Mouse (Mus musculus) retina, embryonic 14.5 days (tissue): ENCODE results near the gene Olfr988.
"Not testable (repeated sequence)": the region's sequence is repeated elsewhere in the genome, so short reads cannot be mapped to it uniquely, and the experiment has no call there.

ENCODE experiments used
- DNase-seq: peaks from one replicate; pipeline ENCODE4 v3.0.0-alpha.2; 2015; ENCODE audit warnings: low spot score

Gene Olfr988

DNA sequence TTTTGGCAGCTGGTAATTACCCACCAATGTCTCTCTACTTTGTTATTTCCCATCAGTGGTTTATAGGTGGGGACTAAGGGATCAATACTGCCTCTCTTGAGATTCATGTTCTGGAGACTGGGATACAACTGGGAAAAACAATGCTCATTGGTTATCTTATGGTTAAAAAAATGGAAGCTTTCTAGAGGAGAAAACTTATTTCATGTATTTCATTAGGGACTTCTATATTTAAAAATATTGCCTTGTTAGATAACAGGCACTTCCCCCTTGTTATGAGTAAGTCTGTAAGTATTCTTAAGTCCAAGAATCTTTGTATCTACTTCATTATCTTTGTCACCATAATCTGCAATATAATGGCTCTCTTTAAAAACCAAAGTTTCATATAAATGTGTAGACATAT lies at the start of gene Olfr988:
Gene Olfr988 (minus strand): TSS at position 101 of the 400 bp plus-strand sequence.
- DNase-seq, result not testable (repeated sequence)

DNA sequence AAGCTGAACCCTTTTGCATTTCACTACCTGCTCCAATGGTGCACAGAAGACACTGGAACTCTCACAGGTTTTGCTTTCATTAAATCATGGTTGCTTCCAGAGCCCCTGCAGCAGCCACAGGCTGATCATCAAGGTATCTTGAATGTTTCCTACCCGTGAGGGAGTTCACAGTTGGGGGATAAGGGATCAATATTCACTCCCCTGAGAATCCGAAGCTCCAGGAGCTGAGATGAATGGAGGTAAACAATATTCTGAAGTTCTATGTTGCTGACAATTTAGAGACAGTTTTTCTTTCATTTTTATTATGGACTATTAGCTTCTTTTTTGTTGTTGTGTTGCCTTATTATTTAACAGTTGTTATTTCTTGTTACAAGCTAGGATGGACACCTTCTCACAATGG lies 46.3 kb upstream of the Olfr988 start, which contains the start of gene Olfr992:
Gene Olfr992 (minus strand): TSS at position 101 of the 400 bp plus-strand sequence.
- DNase-seq, result no peak

DNA sequence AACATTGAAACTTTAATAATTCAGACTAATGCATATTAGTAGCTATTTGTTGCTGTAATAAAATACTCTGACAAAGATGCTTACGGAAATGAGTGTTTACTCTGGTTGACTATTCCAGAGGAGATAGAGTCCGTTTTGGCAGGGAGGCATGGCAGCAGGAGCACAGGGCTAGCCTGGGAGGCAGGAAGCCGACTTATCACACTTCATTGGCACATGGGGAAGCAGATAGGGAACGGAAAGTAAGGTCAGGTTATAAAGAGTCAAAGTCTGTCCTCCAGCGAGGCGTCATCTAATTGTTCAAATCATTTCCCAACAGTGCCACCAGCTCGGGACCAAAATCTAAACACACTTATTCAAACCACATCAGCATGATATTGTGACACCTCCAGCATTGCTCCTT lies 23.1 kb downstream of the Olfr988 start:
- DNase-seq, result no peak

- DNase-seq, result not testable (repeated sequence)
Observed at GRCm38 (mm10) chr2:85339215-85339614, 23.8 kb downstream of the Olfr988 start, which contains the start of gene Olfr987. Gene Olfr987 (minus strand): TSS chr2:85339315.

DNA sequence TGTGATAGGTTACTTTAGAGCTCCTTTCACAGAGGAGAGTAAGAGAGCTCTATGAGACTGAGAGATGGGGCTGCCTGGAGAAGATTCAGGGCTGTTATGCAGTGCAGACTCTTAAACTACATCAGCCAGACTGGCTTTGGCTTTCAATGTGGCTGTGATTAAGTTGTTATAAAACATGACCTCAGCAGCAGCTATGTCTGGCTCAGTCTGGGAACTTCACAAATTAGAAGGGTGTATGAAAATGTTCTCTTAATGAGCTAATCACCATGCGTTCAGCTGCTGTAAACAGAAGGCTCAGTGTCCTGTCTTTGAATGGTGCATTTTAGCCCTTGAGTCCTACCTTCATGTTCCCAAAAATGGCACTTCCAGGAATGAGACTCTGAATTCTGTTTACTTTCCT lies 43.9 kb downstream of the Olfr988 start:
- DNase-seq, result no peak
